Mouse (Mus musculus): ENCODE measurements around the gene Snrpa.

- TF ChIP-seq CTCF (IDR thresholded peaks at IDR 0.05; ENCODE audit: borderline replicate concordance, control insufficient read depth, extremely low read depth, insufficient read depth, low read length, poor library complexity) (no peak), POLR2A (IDR thresholded peaks at IDR 0.05; ENCODE audit: control insufficient read depth, extremely low read depth, insufficient read depth, low read length, poor library complexity) (no peak)
Measured at GRCm38 (mm10) chr7:27180837-27181695, 15.0 kb downstream of the Snrpa start, which contains the start of the genes Gm21983 and Mia.

Data from thymus, adult 2 months (tissue).